Mouse (Mus musculus) 416B (cell line): ENCODE measurements at regions not wholly inside any gene's neighbourhood (a gene's known extent, or its start where the extent isn't known, plus 50 kb on each side); places are given as distances from the start of the nearest gene placed in this dataset.
A peak's percentile ranks its signal among the peaks of the same experiment; 100 is the strongest.

ENCODE experiments used
- DNase-seq: peaks from one replicate; pipeline ENCODE4 v3.0.0; 2011; ENCODE audit warnings: low read depth

DNA sequence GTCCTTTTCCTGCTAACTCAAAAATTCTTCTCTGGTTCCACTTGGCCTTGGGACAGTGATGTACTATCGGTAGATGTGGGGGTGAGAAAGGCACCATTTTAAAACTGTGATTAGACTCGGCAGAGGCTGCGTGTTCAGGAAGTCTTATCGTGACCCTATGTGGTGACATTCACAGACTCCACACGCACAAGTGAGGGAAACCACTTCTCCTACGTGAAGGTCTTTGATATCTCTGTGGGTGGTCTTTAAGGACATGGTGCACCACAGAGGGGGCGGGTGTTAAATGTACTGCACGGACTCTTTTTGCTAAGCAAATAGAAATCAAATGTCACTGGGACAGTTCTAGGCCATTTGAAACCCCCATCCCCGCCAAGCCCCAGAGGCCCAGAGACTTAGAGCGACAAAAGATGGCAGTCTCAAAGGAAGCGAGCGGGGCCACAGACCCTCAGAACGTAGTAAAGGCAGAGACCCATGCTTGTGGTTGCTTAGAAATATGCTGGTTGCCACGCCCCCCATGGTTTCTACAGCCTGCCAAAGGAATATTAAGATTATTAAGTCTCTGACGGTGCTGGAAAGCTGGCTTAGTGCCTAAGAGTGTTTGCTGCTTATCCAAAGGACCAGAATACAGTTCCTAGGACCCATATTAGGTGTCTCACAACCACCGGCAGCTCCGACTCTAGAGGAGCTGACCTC is 73.6 kb upstream of the Slc45a1 start:
- no peak for DNase-seq

DNA sequence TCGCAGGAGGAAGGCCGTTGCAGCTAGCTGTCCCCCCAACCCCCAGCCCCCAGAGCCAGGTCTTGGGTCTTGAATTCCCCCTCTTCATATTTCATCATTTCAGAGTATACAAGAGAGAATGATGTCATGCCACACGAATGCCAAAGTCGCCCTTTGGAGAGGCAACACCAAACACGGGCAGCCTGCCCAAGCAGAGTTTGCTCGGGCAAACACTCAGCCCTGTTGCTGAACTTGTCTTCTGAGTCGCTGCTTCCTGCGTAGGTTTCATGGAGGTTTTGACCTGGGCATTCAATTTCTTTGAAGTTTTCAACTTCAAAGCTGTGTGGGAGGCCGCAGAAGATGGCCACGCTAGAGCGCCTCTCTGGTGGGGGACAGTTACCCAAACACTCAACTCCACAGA is 72.8 kb upstream of the Slc45a1 start:
- no peak for DNase-seq

GRCm38 (mm10) chr4:150721619-150722283 is 69.8 kb upstream of the Slc45a1 start:
- no peak for DNase-seq

DNA sequence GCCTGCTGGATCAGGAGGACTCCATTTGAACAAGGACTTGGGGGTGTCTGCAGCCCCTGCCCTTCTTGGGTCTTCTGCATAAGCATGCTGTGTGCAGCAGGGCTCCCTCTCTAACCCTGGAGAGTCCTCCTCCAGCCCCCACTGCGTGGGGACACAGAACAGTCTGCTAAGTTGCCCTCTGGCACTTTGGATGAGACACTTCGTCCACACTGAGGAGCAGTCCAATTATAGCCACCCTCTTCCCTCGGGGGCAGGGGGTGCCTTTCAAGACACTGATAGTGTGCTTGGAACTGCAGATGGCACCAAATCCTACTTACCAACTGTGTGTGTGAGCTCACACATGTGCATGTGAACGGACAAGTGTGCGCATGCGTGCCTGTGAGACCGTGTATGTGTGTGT is 65.9 kb upstream of the Slc45a1 start:
- DNase-seq, result no peak

- DNase-seq, result no peak
Measured at GRCm38 (mm10) chr4:150715051-150715450, 63.1 kb upstream of the Slc45a1 start.

- DNase-seq, result peak; percentile 53
Measured at GRCm38 (mm10) chr4:150713291-150713690, 61.3 kb upstream of the Slc45a1 start.

GRCm38 (mm10) chr4:150712856-150713255 is 60.9 kb upstream of the Slc45a1 start:
- DNase-seq, result no peak

GRCm38 (mm10) chr4:150711646-150712045 is 59.7 kb upstream of the Slc45a1 start:
- DNase-seq, result no peak

- no peak for DNase-seq
Measured at GRCm38 (mm10) chr4:150709391-150710130, 57.6 kb upstream of the Slc45a1 start.

DNA sequence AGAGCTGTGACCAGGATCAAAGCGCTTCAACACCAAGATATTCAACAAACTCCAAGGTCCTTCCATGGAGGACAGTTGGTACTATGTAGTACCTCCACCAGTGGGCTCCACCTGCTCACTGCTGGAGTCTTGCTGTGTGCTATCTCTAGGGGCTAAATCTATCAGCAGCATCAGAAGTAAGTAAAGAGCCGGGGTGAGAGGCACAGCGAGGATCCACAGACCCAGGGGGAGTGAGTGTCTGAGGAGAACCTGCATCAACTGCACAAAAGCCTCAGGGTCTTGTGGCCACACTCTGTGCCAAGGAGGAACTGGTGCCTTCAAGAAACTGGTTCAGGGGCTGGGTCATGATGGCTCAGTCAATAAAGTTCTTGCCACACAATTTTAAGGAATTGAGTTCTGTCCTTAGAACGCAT is 56.6 kb upstream of the Slc45a1 start:
- peak; percentile 42 for DNase-seq

DNA sequence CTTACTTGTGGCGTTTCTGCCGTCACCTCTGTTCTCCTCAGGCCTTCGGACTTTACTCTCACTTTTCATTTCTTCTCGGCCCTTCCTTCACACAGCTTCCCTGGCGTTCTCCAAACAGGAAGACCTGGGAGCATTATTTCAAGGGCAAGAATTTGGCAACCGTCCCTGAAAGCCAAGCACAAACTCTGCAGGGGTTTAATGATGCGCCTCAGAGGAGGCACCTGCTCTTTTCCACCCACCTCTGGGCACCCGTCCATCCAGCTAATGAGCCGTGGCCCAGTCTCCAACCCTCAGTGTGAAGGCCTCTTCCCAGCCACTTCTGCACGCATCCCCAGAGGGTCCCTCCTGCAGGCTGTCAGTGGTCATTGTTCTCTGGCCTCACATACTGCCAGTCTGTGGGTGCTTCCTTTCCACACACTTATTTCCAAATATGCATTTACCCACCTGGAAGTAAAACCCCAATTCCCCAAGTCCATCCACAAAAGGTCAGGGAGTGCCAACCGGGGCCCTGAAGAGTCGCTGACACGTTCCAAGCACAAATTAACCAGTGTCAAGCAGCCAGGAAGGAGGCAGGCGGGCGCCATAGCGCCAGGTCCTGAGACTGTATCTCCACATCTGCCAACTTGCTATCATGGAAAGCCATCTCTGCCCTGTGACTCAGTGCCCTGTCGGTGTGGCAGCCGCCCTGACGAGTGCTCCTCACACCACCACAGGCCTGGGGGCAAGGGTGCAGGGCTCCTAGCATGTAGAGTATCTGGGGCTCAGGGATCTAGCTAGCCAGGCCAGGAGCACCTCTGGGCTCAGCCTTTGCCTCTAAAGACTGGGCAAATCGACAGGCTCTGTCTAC is 56.0 kb upstream of the Slc45a1 start:
- no peak for DNase-seq

DNA sequence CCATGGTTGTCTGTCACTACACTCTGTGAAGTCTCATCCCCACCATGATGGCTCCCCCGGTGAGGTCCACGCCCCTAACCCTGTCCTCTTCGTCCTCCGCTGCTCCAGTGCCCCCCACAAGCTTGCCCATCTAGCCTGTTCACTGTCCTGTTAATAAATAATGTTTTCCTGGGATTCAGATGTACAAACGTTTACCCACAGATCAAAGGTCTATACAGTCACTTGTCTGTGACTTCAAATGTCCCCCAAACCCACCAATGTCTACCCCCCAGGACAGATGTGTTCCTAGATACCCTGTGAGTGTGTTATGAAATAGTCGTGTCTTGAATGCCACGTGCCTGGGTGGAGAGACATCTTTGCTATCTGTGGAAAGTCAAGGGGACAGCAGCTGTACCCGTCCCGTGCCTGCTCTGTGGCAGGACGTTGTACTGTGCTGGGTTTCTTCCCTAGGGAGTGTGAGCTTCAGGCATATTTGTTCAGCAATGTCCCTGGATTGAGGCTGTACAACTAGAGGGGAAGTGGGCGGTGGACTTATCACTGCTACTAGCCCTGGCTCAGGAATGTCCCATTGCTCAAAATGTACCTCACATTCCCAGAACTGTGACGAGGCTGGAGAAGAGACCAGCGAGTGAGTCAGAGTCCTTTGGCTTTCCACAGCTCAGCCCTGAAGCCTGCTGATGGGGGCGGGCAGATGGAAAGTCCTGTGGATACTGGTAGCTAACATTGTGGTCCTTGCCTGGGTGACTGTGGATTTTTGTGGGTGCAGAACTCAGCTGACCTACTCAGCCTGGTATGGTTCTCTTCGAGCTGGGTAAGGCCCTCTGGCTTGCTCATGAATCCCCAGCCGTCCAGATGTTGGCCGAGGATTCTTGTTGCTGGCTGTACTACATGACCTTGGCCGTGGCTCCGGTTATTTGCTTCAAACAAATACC is 55.1 kb upstream of the Slc45a1 start:
- DNase-seq, result no peak

GRCm38 (mm10) chr4:150706291-150706690 is 54.3 kb upstream of the Slc45a1 start:
- DNase-seq, result no peak

DNA sequence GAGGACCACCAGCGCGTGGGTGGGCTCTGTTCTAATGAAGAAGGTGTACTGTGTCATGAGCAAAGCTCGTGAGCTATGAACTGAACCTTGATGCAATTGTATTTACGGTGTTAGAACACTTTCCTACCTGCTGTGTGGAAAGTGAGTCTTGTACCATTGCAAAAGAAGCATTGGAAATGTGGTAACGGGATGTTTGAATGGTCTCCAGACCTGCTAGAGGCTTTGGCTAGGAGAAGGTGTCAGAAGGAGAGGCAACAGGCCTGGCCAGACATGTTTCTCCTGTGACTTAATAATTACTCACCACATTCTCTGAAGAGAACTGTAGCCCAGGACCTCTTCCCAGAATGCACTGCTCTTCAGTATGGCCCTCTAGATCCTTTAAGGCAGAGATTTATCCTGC is 51.3 kb upstream of the Slc45a1 start:
- no peak for DNase-seq
